Mouse (Mus musculus) forebrain, embryonic 16.5 days (tissue): ENCODE data around the gene Rab5a. TPM values are rescaled to one million over a fixed set of nuclear protein-coding genes. Genes with fewer than 3 reads are reported as not detected.

ENCODE experiments used
- polyA plus RNA-seq: library from polyadenylated mRNA; unstranded; fragments of >200 nt; fragmentation: Nextera tagmentation; extraction: Ambion mirVana; gene quantifications from 2 replicates; pipeline ENCODE4 v1.2.1, GENCODE M21; 2015

Gene Rab5a
- polyA plus RNA-seq, 1 experiment from 2014 or later = 103 TPM

Other genes starting within 250 kb of the Rab5a start
- 0.62 TPM in 2 replicates for gene Efhb, start 15.9 kb upstream of the Rab5a start, polyA plus RNA-seq
- gene Pp2d1, start 60.2 kb downstream of the Rab5a start, polyA plus RNA-seq = 0.25 and 0.51 TPM in 2 replicates
- 6.0 and 6.2 TPM in 2 replicates for gene Kat2b, start 87.6 kb downstream of the Rab5a start, polyA plus RNA-seq
- gene Sgo1, start 210.1 kb downstream of the Rab5a start, polyA plus RNA-seq = 11.1 and 13.4 TPM in 2 replicates